Comparison of ENCODE assay signal across 33 mouse cellular contexts in the genomic region with DNA sequence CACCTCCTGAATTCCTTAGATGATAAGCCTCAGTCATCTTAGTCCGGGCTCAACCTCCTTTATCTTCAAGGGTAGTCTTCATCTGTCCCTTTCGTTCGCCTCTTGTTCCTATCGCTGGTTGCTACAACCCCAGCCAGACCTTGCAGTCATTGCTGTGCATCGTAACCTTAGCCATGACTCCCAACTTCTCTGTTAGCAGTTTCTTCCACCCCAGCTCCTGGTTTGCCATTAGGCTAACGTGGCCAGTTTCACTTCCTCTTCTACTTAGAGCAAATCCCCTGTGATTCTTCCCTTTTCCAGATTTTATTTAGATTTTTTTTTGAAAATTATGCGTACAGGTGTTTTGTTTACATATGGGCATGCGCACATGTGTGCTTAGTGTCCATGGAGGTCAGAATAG. TPM values are rescaled to one million over a fixed set of nuclear protein-coding genes. Genes with fewer than 3 reads are reported as not detected.
DNase-seq lines count a peak whose midpoint lies in the region; TF ChIP-seq lines count a peak whose summit lies in the region.
"Had no signal": no experiment of that assay in that cellular context is flagged by ENCODE, and none has a peak within 500 bp of the region (broad histone marks: within the 10 kb centered on the region; RNA-seq: fewer than 3 reads in every experiment).

No protein-coding gene starts in this region.

- H3K36me3 ChIP-seq in heart, embryonic 10.5 days: no peaks in the 10 kb centered on the region
- no peaks in the 10 kb centered on the region for H3K36me3 ChIP-seq in spleen, adult 2 months (ENCODE audit: control insufficient read depth, insufficient read depth, low read length)
- no peaks in the 10 kb centered on the region for H3K36me3 ChIP-seq in macrophage (ENCODE audit: inconsistent target)
- H3K36me3 ChIP-seq: embryonic facial prominence, embryonic 12.5 days; lung, embryonic 15.5 days; midbrain, embryonic 15.5 days had no signal

- no peak overlapping the region for H3K27ac ChIP-seq in heart, embryonic 10.5 days
- peak overlapping the region; percentile 18; the same call in 1 of the 2 replicates for H3K27ac ChIP-seq in spleen, adult 2 months (ENCODE audit: insufficient read depth, low read length)
- peak overlapping the region; percentile 100 for H3K27ac ChIP-seq in macrophage
- H3K27ac ChIP-seq: embryonic facial prominence, embryonic 12.5 days; heart, adult 2 months; hindbrain, embryonic 14.5 days; kidney, postnatal 0 days; lung, embryonic 15.5 days; midbrain, embryonic 15.5 days had no signal

- H3K4me1 ChIP-seq in heart, embryonic 10.5 days: no peaks in the 10 kb centered on the region
- peaks cover under 1% of the 10 kb centered on the region; the same call in 1 of the 2 replicates for H3K4me1 ChIP-seq in spleen, adult 2 months (ENCODE audit: control insufficient read depth, insufficient read depth, insufficient read length)
- H3K4me1 ChIP-seq: embryonic facial prominence, embryonic 12.5 days; midbrain, embryonic 15.5 days had no signal

- no peak overlapping the region for H3K4me3 ChIP-seq in heart, embryonic 10.5 days
- no peak overlapping the region for H3K4me3 ChIP-seq in spleen, adult 2 months (ENCODE audit: extremely low read depth, insufficient read depth, insufficient read length)
- H3K4me3 ChIP-seq in macrophage (ENCODE audit: inconsistent target): no peak overlapping the region
- H3K4me3 ChIP-seq: embryonic facial prominence, embryonic 12.5 days; heart, adult 2 months; lung, embryonic 15.5 days; megakaryocyte, embryonic 14.5 days; midbrain, embryonic 15.5 days; myocyte had no signal

- peaks cover 25% of the 10 kb centered on the region; the same call in 1 of the 2 replicates for H3K79me2 ChIP-seq in macrophage (ENCODE audit: inconsistent target)

- H3K9me3 ChIP-seq in heart, embryonic 10.5 days: no peaks in the 10 kb centered on the region
- H3K9me3 ChIP-seq: embryonic facial prominence, embryonic 12.5 days; lung, embryonic 15.5 days; megakaryocyte, embryonic 14.5 days; midbrain, embryonic 15.5 days had no signal

- TF ChIP-seq POLR2A in spleen, adult 2 months (IDR thresholded peaks at IDR 0.05; ENCODE audit: low read depth, low read length): no peak

- WGBS in heart, embryonic 10.5 days: 76% methylated on average over 8 of the region's 8 CpGs
- WGBS in spleen, adult 2 months: 72% methylated on average over 8 of the region's 8 CpGs
- WGBS in macrophage (ENCODE audit: missing documents): 26% methylated on average over 8 of the region's 8 CpGs

- H3K27me3 ChIP-seq in heart, embryonic 10.5 days (ENCODE audit: insufficient read depth, poor library complexity, severe bottlenecking): no peaks in the 10 kb centered on the region
- H3K27me3 ChIP-seq in spleen, adult 2 months (ENCODE audit: control insufficient read depth, insufficient read depth, low read length): no peaks in the 10 kb centered on the region
- H3K27me3 ChIP-seq: embryonic facial prominence, embryonic 12.5 days; lung, embryonic 15.5 days; midbrain, embryonic 15.5 days had no signal

- no peak for TF ChIP-seq CTCF in spleen, adult 2 months (IDR thresholded peaks at IDR 0.05; ENCODE audit: extremely low read depth, insufficient read depth, insufficient read length, insufficient replicate concordance)

- peak; percentile 68 for DNase-seq in heart, embryonic 10.5 days (ENCODE audit: low spot score)
- no peak for DNase-seq in heart, postnatal 14 days
- no peak for DNase-seq in spleen, adult 2 months (ENCODE audit: low read depth in 1 of 2, low spot score in 2 of 2)
- no peak for DNase-seq in spleen, postnatal 10 days (ENCODE audit: low spot score in 2 of 2)
- no peak for DNase-seq in kidney, postnatal 25 days
- no peak for DNase-seq in layer of hippocampus, adult 11-12 months (ENCODE audit: low spot score)
- DNase-seq: adrenal gland, postnatal 25 days; cerebellum, adult 11-12 months; cerebellum, postnatal 10 days; forebrain, postnatal 0 days; gastrocnemius, postnatal 14 days; heart, adult 2 months; heart, postnatal 36 days; kidney, adult 18-20 months; right cerebral cortex, adult 18-20 months; right cerebral cortex, postnatal 4 days; thymus, adult 18-20 months; thymus, postnatal 4 days had no signal

- intact Hi-C loops in heart, postnatal 14 days (cut with DNase I): no loop called here

RNA-seq across cellular contexts. Expression of gene Lcp1, which starts 33.0 kb away (rescaled TPM):
- polyA plus RNA-seq in heart, embryonic 10.5 days (2016; fragmentation: Nextera tagmentation; extraction: Ambion mirVana): 25.5 and 30.8 TPM in 2 replicates
- 10 to 100 TPM; 13.5 to 17.9 TPM for total RNA-seq in heart, postnatal 14 days (2021)
- polyA plus RNA-seq in spleen, adult 2 months (2012; rRNA removed): 62.6 and 72.9 TPM in 2 replicates
- total RNA-seq in macrophage (2018; cell fraction: chromatin; rRNA removed): 1,000 to 10,000 TPM in 11 of 26 experiments, 100 to 1,000 TPM in 15; 310 to 1,734 (median 948) TPM
- total RNA-seq in macrophage (2018; cell fraction: cytosol; rRNA removed): 1,000 to 10,000 TPM in 4 of 26 experiments, 100 to 1,000 TPM in 22; 554 to 1,295 (median 783) TPM
- 1,000 to 10,000 TPM in 4 of 26 experiments, 100 to 1,000 TPM in 22; 371 to 1,198 (median 818) TPM for total RNA-seq in macrophage (2018; cell fraction: nucleus; rRNA removed)
- polyA plus RNA-seq in macrophage (2018): 571 to 1,239 TPM (median 1,135 TPM) in 3 replicates
- polyA plus RNA-seq: myocyte had no signal

RNA-seq across cellular contexts. Expression of gene Lrrc63, which starts 33.2 kb away (rescaled TPM):
- 0.13 TPM in 1 of 2 replicates, not detected in the other for polyA plus RNA-seq in heart, embryonic 10.5 days (2016; fragmentation: Nextera tagmentation; extraction: Ambion mirVana)
- total RNA-seq in heart, postnatal 14 days (2021): not detected
- polyA plus RNA-seq in spleen, adult 2 months (2012; rRNA removed): 0.04 TPM in 1 of 2 replicates, not detected in the other
- 10 to 100 TPM in 7 of 26 experiments, 1 to 10 TPM in 9, under 1 TPM in 4, not detected in 6; 0.43 to 19.7 (median 5.4) TPM for total RNA-seq in macrophage (2018; cell fraction: chromatin; rRNA removed)
- total RNA-seq in macrophage (2018; cell fraction: cytosol; rRNA removed): 1 to 10 TPM in 8 of 26 experiments, under 1 TPM in 15, not detected in 3; 0.05 to 7.4 (median 0.55) TPM
- total RNA-seq in macrophage (2018; cell fraction: nucleus; rRNA removed): 10 to 100 TPM in 6 of 26 experiments, 1 to 10 TPM in 12, under 1 TPM in 7, not detected in 1; 0.25 to 24.3 (median 3.4) TPM
- 0.06 to 0.11 TPM in 2 of 3 replicates, not detected in the other for polyA plus RNA-seq in macrophage (2018)
- total RNA-seq: adrenal gland, postnatal 25 days; forebrain, postnatal 0 days; gastrocnemius, postnatal 14 days; heart, adult 2 months; heart, postnatal 36 days; layer of hippocampus, adult 8-10 months; left cerebral cortex, postnatal 25 days had no signal
- polyA plus RNA-seq: embryonic facial prominence, embryonic 12.5 days; forebrain, postnatal 0 days; heart, embryonic 14.5 days; hindbrain, embryonic 14.5 days; inflammation-experienced regulatory T-cells, adult 6 months; kidney, postnatal 0 days; limb, embryonic 14.5 days; lung, embryonic 15.5 days; myocyte; neural tube, embryonic 14.5 days; stomach, embryonic 16.5 days had no signal
